Mouse (Mus musculus) ovary, postnatal 10 days (tissue): ENCODE data around the gene Gad1.

ENCODE experiments used
- DNase-seq: peaks from one replicate; pipeline ENCODE4 v3.0.0; 2022; ENCODE audit warnings: low spot score

The Gad1 gene

GRCm38 (mm10) chr2:70628397-70628796 lies 75.5 kb downstream of the Gad1 start:
- no peak for DNase-seq

GRCm38 (mm10) chr2:70629339-70629761 lies 76.5 kb downstream of the Gad1 start:
- no peak for DNase-seq

GRCm38 (mm10) chr2:70629921-70630320 lies 77.0 kb downstream of the Gad1 start:
- no peak for DNase-seq

GRCm38 (mm10) chr2:70631321-70631720 lies 78.4 kb downstream of the Gad1 start:
- DNase-seq: no peak

GRCm38 (mm10) chr2:70632412-70632811 lies 79.5 kb downstream of the Gad1 start:
- DNase-seq: no peak

- DNase-seq: no peak
These were observed 81.3 kb downstream of the Gad1 start for GRCm38 (mm10) chr2:70634028-70634690.

- DNase-seq: no peak
These were observed 88.1 kb downstream of the Gad1 start for GRCm38 (mm10) chr2:70640968-70641367.

GRCm38 (mm10) chr2:70642971-70643565 lies 90.2 kb downstream of the Gad1 start:
- DNase-seq: no peak

- no peak for DNase-seq
These were observed 92.5 kb downstream of the Gad1 start for GRCm38 (mm10) chr2:70645266-70645780.

GRCm38 (mm10) chr2:70647681-70648080 lies 94.8 kb downstream of the Gad1 start:
- no peak for DNase-seq

GRCm38 (mm10) chr2:70648271-70648670 lies 95.4 kb downstream of the Gad1 start:
- DNase-seq: no peak

- DNase-seq: no peak
These were observed 96.6 kb downstream of the Gad1 start for GRCm38 (mm10) chr2:70649471-70649870.
